Comparison of ENCODE assay signal across 11 mouse cellular contexts in genomic region chr1:59697751-59698150, GRCm38 (mm10).
"Had no signal": no experiment of that assay in that cellular context is flagged by ENCODE, and none has a peak within 500 bp of the region (broad histone marks: within the 10 kb centered on the region; RNA-seq: fewer than 3 reads in every experiment).

No protein-coding gene starts in this region.

- H3K4me3 ChIP-seq: kidney, embryonic 15.5 days; limb, embryonic 13.5 days; midbrain, embryonic 13.5 days had no signal

- ATAC-seq: midbrain, embryonic 13.5 days had no signal

- H3K9ac ChIP-seq: kidney, embryonic 15.5 days; limb, embryonic 13.5 days; liver, embryonic 14.5 days; midbrain, embryonic 13.5 days had no signal

- DNase-seq: kidney, postnatal 14 days; left cerebral cortex, postnatal 4 days; lung, adult 18-20 months; lung, postnatal 36 days; spleen, adult 18-20 months; thymus, adult 2 months; thymus, postnatal 25 days had no signal

- H3K4me1 ChIP-seq: kidney, embryonic 15.5 days; limb, embryonic 13.5 days; midbrain, embryonic 13.5 days had no signal

- H3K27me3 ChIP-seq: kidney, embryonic 15.5 days; limb, embryonic 13.5 days; midbrain, embryonic 13.5 days had no signal

- H3K27ac ChIP-seq: kidney, embryonic 15.5 days; limb, embryonic 13.5 days; liver, embryonic 14.5 days; midbrain, embryonic 13.5 days had no signal

- H3K4me2 ChIP-seq: kidney, embryonic 15.5 days; limb, embryonic 13.5 days; midbrain, embryonic 13.5 days had no signal

- H3K9me3 ChIP-seq: kidney, embryonic 15.5 days; limb, embryonic 13.5 days; midbrain, embryonic 13.5 days had no signal
